Mouse (Mus musculus): ENCODE data around the gene Tmem117.

Tmem117 gene

DNA sequence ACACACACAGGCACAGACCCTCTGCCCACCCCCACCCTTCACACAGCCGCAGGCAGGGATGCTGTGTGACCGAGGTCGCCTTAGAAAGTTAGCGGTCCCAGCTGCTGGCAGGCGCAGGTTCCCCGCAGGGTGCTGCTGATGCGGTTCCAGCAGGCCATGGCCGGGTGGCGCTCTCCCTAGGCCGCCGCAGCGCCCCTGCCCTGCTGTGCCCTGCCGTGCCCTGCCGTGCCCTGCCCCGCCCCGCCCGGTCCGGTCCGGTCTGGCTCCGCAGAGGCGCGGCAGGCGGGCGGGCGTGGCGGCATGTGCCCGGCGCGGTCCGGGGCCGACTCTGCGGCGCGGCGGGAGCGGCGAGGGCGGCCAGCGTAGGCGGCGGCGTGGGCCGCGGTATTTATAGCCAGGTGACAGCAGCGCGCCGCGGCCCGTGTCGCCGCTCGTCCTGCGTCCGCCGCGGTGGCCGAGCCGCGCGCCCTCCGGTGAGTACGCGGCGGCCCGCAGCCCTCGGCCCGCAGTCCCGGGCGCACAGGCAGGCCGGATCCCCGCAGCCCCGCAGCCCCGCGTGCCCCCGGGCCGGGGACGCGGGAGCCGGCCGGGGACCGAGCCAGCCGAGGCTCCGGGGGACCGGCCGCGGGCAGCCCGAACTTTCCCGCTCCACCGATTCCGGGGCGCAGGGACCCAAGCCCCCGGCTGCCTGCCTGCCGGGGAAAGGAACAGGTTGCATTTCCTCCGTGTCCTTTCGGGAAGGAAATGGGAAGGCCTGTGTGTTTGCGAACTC, at the start of gene Tmem117:
Gene Tmem117 (plus strand): TSS at position 403 of the 772 bp plus-strand sequence.
- peak; percentile 23 for DNase-seq (ENCODE audit: low read depth, low spot score)

DNA sequence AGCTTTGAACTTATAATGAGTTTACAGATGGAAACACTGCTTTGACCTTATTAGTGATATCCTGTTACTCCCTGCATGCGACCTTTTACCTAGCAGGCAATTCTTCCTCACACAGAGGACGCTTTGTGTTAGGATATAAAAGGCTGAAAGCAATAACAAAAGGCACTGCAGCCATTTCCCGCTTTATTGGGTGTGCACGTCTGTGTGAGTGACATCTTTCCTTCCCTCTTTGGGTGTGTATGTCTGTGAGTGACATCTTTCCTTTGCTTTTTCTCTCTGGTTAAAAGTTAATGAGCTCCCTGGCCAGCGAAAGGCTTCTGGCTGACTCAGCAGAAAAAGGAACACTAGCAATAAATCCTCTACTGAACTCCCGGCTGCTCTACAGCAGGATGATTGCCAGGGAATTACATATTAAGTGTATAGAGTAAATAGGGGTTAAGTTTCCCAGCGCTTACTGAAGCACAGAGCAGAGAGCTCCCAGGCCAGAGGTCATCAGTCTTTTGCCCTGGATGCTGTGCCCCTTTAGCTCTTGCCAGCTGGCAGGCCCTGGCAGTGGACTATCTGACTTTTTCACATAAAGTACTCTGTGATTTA, 46.9 kb upstream of the Tmem117 start:
- no peak for DNase-seq (ENCODE audit: low read depth, low spot score)

- DNase-seq (ENCODE audit: low read depth, low spot score), result no peak
These were observed 45.9 kb upstream of the Tmem117 start for GRCm38 (mm10) chr15:94583153-94583552.

DNA sequence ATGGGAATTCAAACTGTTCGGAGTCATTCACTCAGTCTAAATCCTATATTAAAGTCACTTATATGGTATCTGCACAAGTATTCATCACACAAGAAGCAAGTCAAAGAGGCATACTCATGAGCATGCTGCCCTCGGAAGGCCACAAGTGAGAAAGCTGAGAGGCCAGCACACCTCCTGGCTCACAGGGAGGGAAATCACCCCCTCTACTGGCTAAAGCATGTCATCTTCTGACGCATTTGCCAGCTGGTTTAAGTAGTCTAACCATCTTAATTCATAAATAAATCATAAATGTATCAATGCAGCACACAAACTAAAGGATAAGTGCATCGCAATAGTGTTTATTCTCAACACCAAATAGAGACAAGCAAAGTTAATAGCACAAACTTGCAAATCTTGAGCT, 44.3 kb upstream of the Tmem117 start:
- DNase-seq (ENCODE audit: low read depth, low spot score), result no peak

- no peak for DNase-seq (ENCODE audit: low read depth, low spot score)
These were observed 41.0 kb upstream of the Tmem117 start for GRCm38 (mm10) chr15:94587826-94588715.

DNA sequence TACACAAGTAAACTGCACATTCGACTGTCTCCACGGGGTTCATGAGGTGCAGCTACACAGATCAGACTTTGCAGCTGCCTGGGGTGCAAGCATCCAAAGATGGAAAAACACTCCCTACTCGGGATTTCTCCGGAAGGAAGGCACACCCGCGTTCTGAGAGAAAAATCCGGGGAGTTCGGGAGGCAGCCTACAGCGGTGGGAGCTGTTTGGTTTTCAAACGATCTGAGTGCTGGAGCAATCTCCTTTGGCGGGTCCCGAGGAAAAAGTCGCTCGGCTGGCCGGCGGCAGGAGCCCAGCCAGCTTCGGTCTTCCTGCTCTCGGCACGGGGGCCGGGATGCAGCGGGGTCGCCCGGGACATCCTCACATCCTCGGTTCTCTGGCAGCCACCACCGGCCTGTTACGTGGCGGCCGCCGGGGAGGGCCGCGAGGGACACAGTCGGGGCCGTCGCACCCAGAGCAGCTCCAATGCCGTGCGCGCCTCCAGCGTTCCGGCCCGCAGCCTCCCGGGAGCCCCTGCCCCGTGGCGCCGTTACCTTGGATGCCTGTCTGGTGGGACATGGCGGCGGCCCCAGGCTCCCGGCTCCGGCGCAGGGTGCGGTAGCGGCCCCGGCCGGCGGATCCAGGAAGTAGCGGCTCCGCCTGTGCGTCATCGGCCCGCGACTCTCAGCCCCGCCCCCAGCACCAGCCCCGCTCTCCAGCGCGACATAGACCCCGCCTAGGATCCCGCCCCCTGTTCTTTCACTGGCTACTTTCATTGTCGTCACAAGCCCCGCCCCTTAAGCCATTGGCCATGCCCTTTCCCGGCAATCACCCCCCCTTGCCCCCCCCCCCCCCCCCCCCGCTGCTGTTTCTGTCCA, 39.6 kb upstream of the Tmem117 start, which contains the start of gene Twf1:
Gene Twf1 (minus strand): TSS at position 671 of the 857 bp plus-strand sequence.
- DNase-seq (ENCODE audit: low read depth, low spot score), result peak; percentile 93

- DNase-seq (ENCODE audit: low read depth, low spot score), result no peak
These were observed 38.9 kb upstream of the Tmem117 start for GRCm38 (mm10) chr15:94590083-94590482.

GRCm38 (mm10) chr15:94591356-94591755, 37.7 kb upstream of the Tmem117 start:
- no peak for DNase-seq (ENCODE audit: low read depth, low spot score)

DNA sequence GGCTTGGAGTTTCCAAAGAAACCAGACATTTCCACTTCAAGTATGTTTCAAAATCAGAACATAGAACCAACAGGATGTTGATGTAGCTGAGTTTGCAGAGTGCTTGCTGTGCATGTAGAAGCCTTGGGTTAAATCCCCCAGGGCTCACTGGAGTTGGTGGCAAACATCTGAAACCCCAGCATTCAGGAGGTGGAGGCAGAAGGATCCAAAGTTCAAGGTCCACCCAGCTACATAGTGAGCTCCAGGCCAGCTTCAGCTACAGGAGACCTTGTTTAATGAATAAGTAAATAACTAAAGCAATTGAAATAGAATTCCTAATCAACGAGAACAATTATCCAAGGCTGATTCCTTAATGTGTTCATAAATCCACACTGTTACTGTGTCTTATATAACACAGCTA, 35.4 kb upstream of the Tmem117 start:
- no peak for DNase-seq (ENCODE audit: low read depth, low spot score)

DNA sequence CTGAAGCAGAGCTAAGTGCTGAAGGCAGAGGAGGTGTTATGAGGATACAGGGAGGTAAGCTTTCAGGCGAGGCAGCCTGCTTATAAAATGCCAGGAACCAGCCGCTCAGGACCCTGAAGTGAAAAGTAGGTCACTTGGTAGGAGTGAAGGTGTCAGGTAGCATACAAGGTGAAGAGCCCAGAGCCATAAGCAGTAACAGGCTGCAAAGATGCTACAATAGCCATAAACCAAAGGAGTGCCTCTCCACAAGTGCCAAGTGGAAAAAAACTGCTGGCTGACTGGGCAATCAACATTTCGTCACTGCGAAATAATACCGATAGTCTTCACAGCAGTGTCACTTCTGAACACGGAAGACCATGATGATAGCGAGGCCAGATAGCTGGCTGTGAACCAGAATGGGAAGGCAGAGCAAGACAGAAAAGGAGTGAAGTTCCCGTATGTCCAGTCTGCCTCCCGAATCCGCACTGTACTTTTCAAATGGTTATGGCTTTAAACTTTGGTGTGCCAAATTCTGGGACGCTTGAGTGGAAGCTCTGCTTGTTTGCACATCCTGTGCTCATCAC, 28.8 kb upstream of the Tmem117 start:
- DNase-seq (ENCODE audit: low read depth, low spot score), result no peak

- no peak for DNase-seq (ENCODE audit: low read depth, low spot score)
These were observed 27.7 kb upstream of the Tmem117 start for GRCm38 (mm10) chr15:94601339-94601738.

DNA sequence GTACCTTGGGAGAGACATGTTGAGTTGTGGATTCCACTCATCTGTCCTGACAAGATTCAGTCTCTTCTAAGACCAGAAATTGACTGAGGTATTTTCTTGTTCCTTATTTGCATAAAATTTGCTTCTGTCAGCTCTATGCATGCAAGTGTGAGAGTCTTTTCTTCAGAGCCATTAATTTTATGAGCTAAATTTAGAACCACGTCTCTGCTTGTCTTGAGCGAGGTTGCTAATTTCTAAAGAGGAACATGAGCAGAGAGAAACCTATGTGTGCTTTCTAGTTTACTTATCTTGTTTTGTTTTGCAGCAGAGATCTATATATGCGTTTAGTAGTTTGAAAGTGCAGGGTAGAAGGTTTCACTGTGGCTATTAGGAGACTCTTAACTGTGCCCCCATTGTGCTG, 26.6 kb upstream of the Tmem117 start:
- DNase-seq (ENCODE audit: low read depth, low spot score), result no peak

DNA sequence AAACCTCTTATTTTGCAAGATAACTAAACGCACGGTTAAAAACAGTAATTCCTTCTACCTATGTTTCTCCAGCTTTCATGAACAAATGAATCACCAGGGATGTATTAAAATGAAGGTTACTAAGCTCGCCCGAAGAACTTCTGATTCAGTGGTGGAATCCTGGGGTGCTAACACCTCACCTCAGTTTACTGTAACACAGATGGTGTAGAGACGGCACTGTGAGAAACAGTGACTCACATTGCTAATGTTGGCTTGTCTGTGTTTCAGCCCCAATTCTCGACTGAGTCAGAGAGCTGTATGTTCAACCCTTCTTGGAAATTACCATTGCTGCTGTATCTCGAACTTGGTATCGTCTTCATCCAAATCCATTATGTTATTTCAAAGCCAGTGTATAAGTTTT, 21.3 kb upstream of the Tmem117 start:
- no peak for DNase-seq (ENCODE audit: low read depth, low spot score)

GRCm38 (mm10) chr15:94616036-94616435, 13.0 kb upstream of the Tmem117 start:
- DNase-seq (ENCODE audit: low read depth, low spot score), result no peak

GRCm38 (mm10) chr15:94620909-94621308, 8.1 kb upstream of the Tmem117 start:
- no peak for DNase-seq (ENCODE audit: low read depth, low spot score)

DNA sequence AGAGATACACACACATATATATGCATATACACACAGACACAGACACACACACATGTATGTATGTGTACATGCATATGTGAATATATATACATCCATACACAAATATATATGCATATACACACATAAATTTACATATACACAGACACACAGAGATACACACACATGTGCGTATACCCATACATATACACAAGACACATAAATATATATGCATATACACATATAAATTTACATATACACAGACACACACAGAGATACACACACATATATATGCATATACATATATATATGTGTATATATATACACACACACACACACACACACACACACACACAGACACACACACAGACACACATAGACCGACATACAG, 586 bp upstream of the Tmem117 start:
- no peak for DNase-seq (ENCODE audit: low read depth, low spot score)

GRCm38 (mm10) chr15:94630553-94630952, 1.5 kb downstream of the Tmem117 start:
- no peak for DNase-seq (ENCODE audit: low read depth, low spot score)

DNA sequence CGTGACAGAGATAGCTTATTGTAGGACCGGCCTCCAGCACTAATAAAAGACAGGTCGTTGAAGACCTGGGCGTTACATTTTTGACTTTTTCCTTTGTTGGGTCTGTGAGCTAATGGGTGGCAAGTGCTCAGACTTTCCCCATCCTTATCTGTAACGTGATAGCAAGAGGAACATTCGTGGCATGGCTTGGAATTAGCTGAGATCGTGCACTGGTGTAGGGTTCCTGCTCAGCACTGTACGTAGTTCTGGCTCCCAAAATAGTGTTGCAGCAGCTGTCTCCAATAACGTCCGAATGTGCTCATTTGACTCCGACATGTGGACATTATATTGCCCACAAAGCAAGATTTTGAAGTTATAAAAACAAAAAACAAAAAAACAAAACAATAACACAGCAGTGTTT, 5.5 kb downstream of the Tmem117 start:
- DNase-seq (ENCODE audit: low read depth, low spot score), result no peak

DNA sequence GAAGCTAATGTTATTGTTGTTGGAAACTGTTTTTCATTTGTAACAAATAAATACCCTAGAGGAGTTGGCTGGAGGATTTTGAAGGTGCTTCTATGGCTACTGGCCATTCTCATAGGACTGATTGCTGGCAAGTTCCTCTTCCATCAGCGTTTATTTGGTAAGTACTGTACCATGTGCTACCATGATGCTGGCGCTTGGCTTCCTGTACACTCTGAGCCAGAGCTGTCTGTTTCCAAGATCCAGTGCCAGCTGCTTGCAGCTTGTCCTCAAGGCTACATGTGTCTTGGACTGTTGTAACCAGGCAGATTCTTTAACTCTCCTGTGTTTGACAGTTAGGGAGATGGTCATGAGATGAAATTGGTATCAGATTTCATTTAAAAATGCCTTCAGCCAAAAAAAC, 9.2 kb downstream of the Tmem117 start:
- no peak for DNase-seq (ENCODE audit: low read depth, low spot score)

GRCm38 (mm10) chr15:94639126-94639525, 10.1 kb downstream of the Tmem117 start:
- DNase-seq (ENCODE audit: low read depth, low spot score), result no peak

DNA sequence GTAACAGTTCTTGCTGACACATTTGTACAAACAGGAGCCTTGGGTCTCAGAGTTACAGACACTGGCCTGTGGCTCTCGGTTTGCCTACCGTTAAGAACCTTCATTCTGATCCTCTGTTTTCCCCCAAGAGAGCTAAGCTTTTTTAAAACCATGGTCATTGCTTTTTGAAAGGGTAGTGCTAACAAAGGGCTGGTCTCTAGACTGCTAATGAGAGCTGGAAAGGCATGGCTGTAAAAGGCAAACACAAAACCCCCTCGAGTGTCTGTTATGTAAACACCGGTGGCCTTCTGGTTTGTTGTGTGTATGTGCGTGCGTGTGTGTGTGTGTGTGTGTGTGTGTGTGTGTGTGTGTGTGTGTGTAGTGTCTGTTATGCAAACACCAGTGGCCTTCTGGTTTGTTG, 17.0 kb downstream of the Tmem117 start:
- no peak for DNase-seq (ENCODE audit: low read depth, low spot score)

Measured in forelimb bud, embryonic 11.5 days (tissue).